Mouse (Mus musculus): Measurements from ENCODE around the gene Lrrc75b. TPM values are rescaled to one million over a fixed set of nuclear protein-coding genes. Genes with fewer than 3 reads are reported as not detected.

Lrrc75b gene
- polyA plus RNA-seq, 1 experiment: 0.42 TPM

- no peaks in the 10 kb centered on the region; the same call in 1 of the 2 replicates for H3K4me1 ChIP-seq (ENCODE audit: control insufficient read depth, insufficient read depth, low read length)
These were observed 4.1 kb downstream of the Lrrc75b start for GRCm38 (mm10) chr10:75556026-75556425.

GRCm38 (mm10) chr10:75555557-75555956 lies 4.6 kb downstream of the Lrrc75b start:
- H3K4me3 ChIP-seq (replicated peaks; ENCODE audit: control insufficient read depth, low read depth, low read length): no peak overlapping the region
- no peak overlapping the region for H3K27ac ChIP-seq (ENCODE audit: control insufficient read depth, insufficient read depth, low read depth, low read length, poor library complexity)
- no peaks in the 10 kb centered on the region; the same call in 1 of the 2 replicates for H3K4me1 ChIP-seq (ENCODE audit: control insufficient read depth, insufficient read depth, low read length)
- 87% methylated on average over 6 of the region's 6 CpGs for whole genome bisulfite sequencing
- TF ChIP-seq POLR2A (IDR thresholded peaks at IDR 0.05; ENCODE audit: borderline replicate concordance, control insufficient read depth, low read depth, low read length) (no peak), CTCF (IDR thresholded peaks at IDR 0.05; ENCODE audit: control insufficient read depth, insufficient read depth, low read length) (no peak)

More at GRCm38 (mm10) chr10:75556026-75556425, 4.1 kb downstream of the Lrrc75b start:
- Histone ChIP-seq H3K27ac (ENCODE audit: control insufficient read depth, insufficient read depth, low read depth, low read length, poor library complexity) (no peak overlapping the region), H3K4me3 (replicated peaks; ENCODE audit: control insufficient read depth, low read depth, low read length) (no peak overlapping the region)
- 85% methylated on average over 9 of the region's 9 CpGs for WGBS
- TF ChIP-seq POLR2A (IDR thresholded peaks at IDR 0.05; ENCODE audit: borderline replicate concordance, control insufficient read depth, low read depth, low read length) (no peak), CTCF (IDR thresholded peaks at IDR 0.05; ENCODE audit: control insufficient read depth, insufficient read depth, low read length) (no peak)

- no peak overlapping the region for H3K4me3 ChIP-seq (replicated peaks; ENCODE audit: control insufficient read depth, low read depth, low read length)
- H3K4me1 ChIP-seq (ENCODE audit: control insufficient read depth, insufficient read depth, low read length): no peaks in the 10 kb centered on the region; the same call in 1 of the 2 replicates
- TF ChIP-seq POLR2A (IDR thresholded peaks at IDR 0.05; ENCODE audit: borderline replicate concordance, control insufficient read depth, low read depth, low read length) (no peak), CTCF (IDR thresholded peaks at IDR 0.05; ENCODE audit: control insufficient read depth, insufficient read depth, low read length) (no peak)
- no peak overlapping the region for H3K27ac ChIP-seq (ENCODE audit: control insufficient read depth, insufficient read depth, low read depth, low read length, poor library complexity)
- WGBS: 51% methylated on average over 8 of the region's 8 CpGs
These were observed 6.0 kb downstream of the Lrrc75b start for GRCm38 (mm10) chr10:75554090-75554489.

- Histone ChIP-seq H3K4me3 (replicated peaks; ENCODE audit: control insufficient read depth, low read depth, low read length) (no peak overlapping the region), H3K27ac (ENCODE audit: control insufficient read depth, insufficient read depth, low read depth, low read length, poor library complexity) (no peak overlapping the region), H3K4me1 (ENCODE audit: control insufficient read depth, insufficient read depth, low read length) (no peaks in the 10 kb centered on the region; the same call in 1 of the 2 replicates)
- TF ChIP-seq CTCF (IDR thresholded peaks at IDR 0.05; ENCODE audit: control insufficient read depth, insufficient read depth, low read length) (no peak), POLR2A (IDR thresholded peaks at IDR 0.05; ENCODE audit: borderline replicate concordance, control insufficient read depth, low read depth, low read length) (no peak)
- 81% methylated on average over 13 of the region's 13 CpGs for WGBS
These were observed 7.3 kb downstream of the Lrrc75b start for GRCm38 (mm10) chr10:75552701-75553450.

GRCm38 (mm10) chr10:75552106-75552505 lies 8.0 kb downstream of the Lrrc75b start:
- TF ChIP-seq POLR2A (IDR thresholded peaks at IDR 0.05; ENCODE audit: borderline replicate concordance, control insufficient read depth, low read depth, low read length) (no peak), CTCF (IDR thresholded peaks at IDR 0.05; ENCODE audit: control insufficient read depth, insufficient read depth, low read length) (no peak)
- 60% methylated on average over 2 of the region's 2 CpGs for WGBS
- no peaks in the 10 kb centered on the region; the same call in 1 of the 2 replicates for H3K4me1 ChIP-seq (ENCODE audit: control insufficient read depth, insufficient read depth, low read length)
- no peak overlapping the region for H3K4me3 ChIP-seq (replicated peaks; ENCODE audit: control insufficient read depth, low read depth, low read length)
- no peak overlapping the region for H3K27ac ChIP-seq (ENCODE audit: control insufficient read depth, insufficient read depth, low read depth, low read length, poor library complexity)

- no peaks in the 10 kb centered on the region; the same call in 1 of the 2 replicates for H3K4me1 ChIP-seq (ENCODE audit: control insufficient read depth, insufficient read depth, low read length)
- no peak overlapping the region for H3K4me3 ChIP-seq (replicated peaks; ENCODE audit: control insufficient read depth, low read depth, low read length)
- 15% methylated on average over 12 of the region's 12 CpGs for WGBS
- peak overlapping the region; percentile 6; the same call in 1 of the 2 replicates for H3K27ac ChIP-seq (ENCODE audit: control insufficient read depth, insufficient read depth, low read depth, low read length, poor library complexity)
- no peak for TF ChIP-seq POLR2A (IDR thresholded peaks at IDR 0.05; ENCODE audit: borderline replicate concordance, control insufficient read depth, low read depth, low read length)
- no peak for TF ChIP-seq CTCF (IDR thresholded peaks at IDR 0.05; ENCODE audit: control insufficient read depth, insufficient read depth, low read length)
These were observed 9.0 kb downstream of the Lrrc75b start for GRCm38 (mm10) chr10:75551175-75551574.

- TF ChIP-seq POLR2A (IDR thresholded peaks at IDR 0.05; ENCODE audit: borderline replicate concordance, control insufficient read depth, low read depth, low read length): no peak
- TF ChIP-seq CTCF (IDR thresholded peaks at IDR 0.05; ENCODE audit: control insufficient read depth, insufficient read depth, low read length): no peak
- no peaks in the 10 kb centered on the region; the same call in 1 of the 2 replicates for H3K4me1 ChIP-seq (ENCODE audit: control insufficient read depth, insufficient read depth, low read length)
- H3K27ac ChIP-seq (ENCODE audit: control insufficient read depth, insufficient read depth, low read depth, low read length, poor library complexity): no peak overlapping the region
- WGBS: 54% methylated on average over 7 of the region's 7 CpGs
- no peak overlapping the region for H3K4me3 ChIP-seq (replicated peaks; ENCODE audit: control insufficient read depth, low read depth, low read length)
These were observed 10.2 kb downstream of the Lrrc75b start for GRCm38 (mm10) chr10:75549886-75550285.

- Histone ChIP-seq H3K4me1 (ENCODE audit: control insufficient read depth, insufficient read depth, low read length) (no peaks in the 10 kb centered on the region; the same call in 1 of the 2 replicates), H3K27ac (ENCODE audit: control insufficient read depth, insufficient read depth, low read depth, low read length, poor library complexity) (no peak overlapping the region), H3K4me3 (replicated peaks; ENCODE audit: control insufficient read depth, low read depth, low read length) (no peak overlapping the region)
- WGBS: 78% methylated on average over 14 of the region's 14 CpGs
- TF ChIP-seq POLR2A (IDR thresholded peaks at IDR 0.05; ENCODE audit: borderline replicate concordance, control insufficient read depth, low read depth, low read length) (no peak), CTCF (IDR thresholded peaks at IDR 0.05; ENCODE audit: control insufficient read depth, insufficient read depth, low read length) (no peak)
These were observed 11.6 kb downstream of the Lrrc75b start for GRCm38 (mm10) chr10:75548486-75548885.
